Mouse (Mus musculus) forebrain, embryonic 11.5 days (tissue): ENCODE measurements at regions not wholly inside any gene's neighbourhood (a gene's known extent, or its start where the extent isn't known, plus 50 kb on each side); places are given as distances from the start of the nearest gene placed in this dataset.

Source experiments
- ATAC-seq: fragments of 200-750 bp; cut with Nextera tagmentation; replicated peaks from 2 replicates; pipeline ENCODE4 v1.8.0; 2017; ENCODE audit warnings: moderate TSS enrichment; ENCODE audit not compliant: low FRiP score
- DNase-seq: peaks from one replicate; pipeline ENCODE4 v3.0.0-alpha.2; 2017; ENCODE audit warnings: low spot score
- H3K27ac ChIP-seq: fragments of 300-500 bp; sonication (generic); 2 replicates; pipeline ENCODE4 v1.5.1; 2014; ENCODE audit warnings: low read depth, low read length
- H3K27me3 ChIP-seq: fragments of 300-500 bp; sonication (generic); 2 replicates; pipeline ENCODE4 v1.6.1; 2014; ENCODE audit warnings: mild to moderate bottlenecking, low read length, mixed read lengths; ENCODE audit not compliant: control insufficient read depth, insufficient read depth
- H3K36me3 ChIP-seq: fragments of 300-500 bp; sonication (generic); 2 replicates; pipeline ENCODE4 v1.6.1; 2014; ENCODE audit warnings: mild to moderate bottlenecking, low read length, moderate library complexity, mixed read lengths; ENCODE audit not compliant: control insufficient read depth, insufficient read depth
- H3K4me1 ChIP-seq: fragments of 300-500 bp; sonication (generic); replicated peaks from 2 replicates; pipeline ENCODE4 v1.6.1; 2014; ENCODE audit warnings: low read length, mixed read lengths; ENCODE audit not compliant: control insufficient read depth, insufficient read depth
- H3K4me2 ChIP-seq: fragments of 300-500 bp; sonication (generic); 2 replicates; pipeline ENCODE4 v1.6.1; 2014; ENCODE audit warnings: low read depth, mild to moderate bottlenecking, low read length, moderate library complexity, mixed read lengths; ENCODE audit not compliant: severe bottlenecking
- H3K4me3 ChIP-seq: fragments of 300-500 bp; sonication (generic); 2 replicates; pipeline ENCODE4 v1.5.1; 2014; ENCODE audit warnings: low read depth, low read length
- H3K9ac ChIP-seq: fragments of 300-500 bp; sonication (generic); 2 replicates; pipeline ENCODE4 v1.6.1; 2014; ENCODE audit warnings: low read length
- H3K9me3 ChIP-seq: fragments of 300-500 bp; sonication (generic); 2 replicates; pipeline ENCODE4 v1.6.1; 2016; ENCODE audit warnings: low read length, mixed read lengths; ENCODE audit not compliant: control insufficient read depth
- WGBS: fragments of 180-500 bp; shearing (Covaris S2); extraction: QIAGEN DNeasy Blood & Tissue Kit; methylation state at CpG from one replicate; pipeline ENCODE4 v1.1.7; 2014; 5-methylcytosine and 5-hydroxymethylcytosine counted together

DNA sequence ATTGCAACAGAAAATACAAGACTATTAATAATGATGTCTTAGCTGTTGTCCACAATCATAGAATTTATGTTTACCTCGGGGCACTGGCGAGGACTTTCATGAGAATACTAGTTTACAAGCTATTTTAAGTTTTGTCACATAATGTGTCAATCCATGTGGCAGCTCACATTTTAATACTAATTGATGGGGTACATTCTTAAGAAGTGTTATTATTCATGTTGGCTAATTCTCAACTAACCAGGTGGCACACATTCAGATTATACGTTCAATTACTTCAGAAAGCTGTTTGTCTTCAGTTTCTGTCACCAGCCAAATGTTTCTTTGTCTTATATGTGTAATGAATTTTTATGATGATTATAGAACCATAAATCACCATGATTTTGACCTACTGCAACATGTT, 870.2 kb upstream of the Celf2 start:
- H3K36me3 ChIP-seq: no peaks in the 10 kb centered on the region
- H3K4me2 ChIP-seq: no peak overlapping the region
- no peaks in the 10 kb centered on the region for H3K4me1 ChIP-seq
- no peak overlapping the region for H3K27ac ChIP-seq
- DNase-seq: no peak
- ATAC-seq: no peak
- H3K4me3 ChIP-seq: no peak overlapping the region
- 89% methylated on average over 3 of the region's 3 CpGs for WGBS
- H3K9me3 ChIP-seq: no peaks in the 10 kb centered on the region
- no peaks in the 10 kb centered on the region for H3K27me3 ChIP-seq
- no peak overlapping the region for H3K9ac ChIP-seq

DNA sequence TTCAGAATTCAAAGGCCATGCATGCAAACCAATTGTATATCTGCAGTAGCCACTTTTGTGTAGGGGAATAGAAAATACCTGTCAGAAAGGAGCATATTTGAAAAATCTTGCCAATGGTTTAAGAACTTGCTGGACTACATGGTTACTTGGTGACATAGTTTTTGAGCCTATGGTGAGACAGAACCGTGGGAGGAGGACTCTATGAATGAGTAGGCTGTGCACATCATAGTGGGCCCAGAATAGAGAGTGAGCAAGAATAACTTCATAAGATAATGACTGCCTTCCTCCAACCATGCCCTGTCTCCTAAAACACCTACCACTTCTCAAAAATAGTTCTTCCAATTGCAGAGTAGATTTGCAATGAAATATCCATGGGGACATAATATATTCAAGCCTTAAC, 838.5 kb upstream of the Celf2 start:
- Histone ChIP-seq H3K9ac (no peak overlapping the region), H3K9me3 (no peaks in the 10 kb centered on the region), H3K4me2 (no peak overlapping the region), H3K27ac (no peak overlapping the region), H3K4me3 (no peak overlapping the region), H3K4me1 (no peaks in the 10 kb centered on the region), H3K36me3 (no peaks in the 10 kb centered on the region), H3K27me3 (no peaks in the 10 kb centered on the region)
- ATAC-seq (no peak), DNase-seq (no peak)
- WGBS: 85% methylated on average over 1 of the region's 1 CpGs

DNA sequence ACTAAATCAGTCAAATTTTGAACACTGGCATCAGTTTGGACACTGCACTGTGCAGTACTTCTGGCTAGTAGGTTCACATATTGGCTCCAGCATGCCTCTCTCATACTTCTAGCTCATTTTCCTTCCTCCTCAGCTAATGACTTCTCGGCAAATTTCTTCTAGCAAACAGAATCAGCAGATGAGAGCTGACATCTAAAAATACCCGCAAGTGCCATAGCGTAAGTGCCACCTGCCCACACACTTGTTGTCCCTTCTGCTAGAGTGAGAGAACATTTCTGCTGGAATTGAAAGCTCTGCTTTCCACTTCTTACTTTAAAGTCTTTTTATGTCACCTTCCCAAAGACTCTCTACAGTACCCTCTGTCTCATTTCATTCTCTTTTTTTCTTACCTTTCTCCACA, 835.4 kb upstream of the Celf2 start:
- H3K9me3 ChIP-seq: no peaks in the 10 kb centered on the region
- no peaks in the 10 kb centered on the region for H3K36me3 ChIP-seq
- H3K9ac ChIP-seq: no peak overlapping the region
- WGBS: 91% methylated on average over 3 of the region's 3 CpGs
- no peaks in the 10 kb centered on the region for H3K27me3 ChIP-seq
- H3K4me2 ChIP-seq: no peak overlapping the region
- no peak overlapping the region for H3K27ac ChIP-seq
- ATAC-seq (no peak), DNase-seq (no peak)
- H3K4me1 ChIP-seq: no peaks in the 10 kb centered on the region
- H3K4me3 ChIP-seq: no peak overlapping the region

- Histone ChIP-seq H3K27me3 (no peaks in the 10 kb centered on the region), H3K4me3 (no peak overlapping the region), H3K4me2 (no peak overlapping the region), H3K4me1 (no peaks in the 10 kb centered on the region), H3K9me3 (no peaks in the 10 kb centered on the region), H3K9ac (no peak overlapping the region), H3K36me3 (no peaks in the 10 kb centered on the region), H3K27ac (no peak overlapping the region)
- no peak for ATAC-seq
- 77% methylated on average over 7 of the region's 7 CpGs for WGBS
- DNase-seq: no peak
Measured at GRCm38 (mm10) chr2:8338271-8338670, 828.9 kb upstream of the Celf2 start.

DNA sequence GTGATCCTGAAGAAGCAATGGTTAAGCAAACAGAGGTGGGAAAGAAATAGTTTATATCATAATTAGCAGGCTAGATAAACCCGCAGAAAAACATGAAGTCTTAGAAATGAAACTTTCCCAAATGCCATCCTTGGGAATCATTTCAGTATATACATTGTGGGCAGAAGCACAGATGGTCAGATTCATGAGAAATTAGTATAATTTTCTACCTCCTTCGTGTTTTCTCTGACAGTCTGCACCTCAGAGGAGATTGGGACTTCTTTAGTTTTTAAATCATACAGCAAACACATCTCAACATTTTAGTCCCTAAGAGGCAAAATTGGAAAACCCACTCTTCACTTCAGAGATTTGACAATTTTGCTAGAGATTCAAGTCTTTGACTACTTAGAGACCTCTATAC, 786.6 kb upstream of the Celf2 start:
- Histone ChIP-seq H3K9ac (no peak overlapping the region), H3K27ac (no peak overlapping the region), H3K4me3 (no peak overlapping the region), H3K36me3 (no peaks in the 10 kb centered on the region), H3K27me3 (no peaks in the 10 kb centered on the region), H3K9me3 (no peaks in the 10 kb centered on the region), H3K4me1 (no peaks in the 10 kb centered on the region), H3K4me2 (no peak overlapping the region)
- 82% methylated on average over 2 of the region's 2 CpGs for WGBS
- no peak for ATAC-seq
- DNase-seq: no peak

- 86% methylated on average over 4 of the region's 4 CpGs for WGBS
- no peak overlapping the region for H3K27ac ChIP-seq
Measured at GRCm38 (mm10) chr2:8291357-8291756, 782.0 kb upstream of the Celf2 start.

GRCm38 (mm10) chr2:8287403-8287802, 778.0 kb upstream of the Celf2 start:
- 93% methylated on average over 4 of the region's 4 CpGs for WGBS
- ATAC-seq (no peak), DNase-seq (no peak)
- no peak overlapping the region for H3K4me3 ChIP-seq
- H3K4me1 ChIP-seq: no peaks in the 10 kb centered on the region
- no peaks in the 10 kb centered on the region for H3K27me3 ChIP-seq
- no peak overlapping the region for H3K27ac ChIP-seq
- H3K4me2 ChIP-seq: no peak overlapping the region
- H3K36me3 ChIP-seq: no peaks in the 10 kb centered on the region
- no peaks in the 10 kb centered on the region for H3K9me3 ChIP-seq
- H3K9ac ChIP-seq: no peak overlapping the region

More at GRCm38 (mm10) chr2:8291357-8291756, 782.0 kb upstream of the Celf2 start:
- H3K4me2 ChIP-seq: no peak overlapping the region
- DNase-seq (no peak), ATAC-seq (no peak)
- no peaks in the 10 kb centered on the region for H3K4me1 ChIP-seq
- no peak overlapping the region for H3K9ac ChIP-seq
- H3K36me3 ChIP-seq: no peaks in the 10 kb centered on the region
- H3K9me3 ChIP-seq: no peaks in the 10 kb centered on the region
- H3K4me3 ChIP-seq: no peak overlapping the region
- no peaks in the 10 kb centered on the region for H3K27me3 ChIP-seq

GRCm38 (mm10) chr2:8276127-8276773, 766.9 kb upstream of the Celf2 start:
- Histone ChIP-seq H3K4me2 (no peak overlapping the region), H3K4me3 (no peak overlapping the region), H3K9me3 (no peaks in the 10 kb centered on the region), H3K36me3 (no peaks in the 10 kb centered on the region), H3K27ac (no peak overlapping the region), H3K27me3 (no peaks in the 10 kb centered on the region), H3K9ac (no peak overlapping the region), H3K4me1 (no peaks in the 10 kb centered on the region)
- DNase-seq: no peak
- WGBS: 92% methylated on average over 1 of the region's 1 CpGs
- no peak for ATAC-seq
